Mouse (Mus musculus) G1E (cell line): Measurements from ENCODE around the gene Usp15.

Experiments
- CTCF ChIP-seq: IDR thresholded peaks from 2 replicates; pipeline ENCODE4 v1.5.1; 2012; ENCODE audit warnings: low read depth, low read length, inconsistent platforms, mixed read lengths
- GATA1 ChIP-seq: IDR thresholded peaks from 2 replicates; pipeline ENCODE4 v1.6.1; 2012; ENCODE audit warnings: borderline replicate concordance, low read length, inconsistent platforms, mixed read lengths
- POLR2AphosphoS5 ChIP-seq: IDR thresholded peaks from 2 replicates; pipeline ENCODE4 v1.6.1; 2012; ENCODE audit warnings: low read depth, low read length, inconsistent platforms; ENCODE audit not compliant: insufficient replicate concordance

DNA sequence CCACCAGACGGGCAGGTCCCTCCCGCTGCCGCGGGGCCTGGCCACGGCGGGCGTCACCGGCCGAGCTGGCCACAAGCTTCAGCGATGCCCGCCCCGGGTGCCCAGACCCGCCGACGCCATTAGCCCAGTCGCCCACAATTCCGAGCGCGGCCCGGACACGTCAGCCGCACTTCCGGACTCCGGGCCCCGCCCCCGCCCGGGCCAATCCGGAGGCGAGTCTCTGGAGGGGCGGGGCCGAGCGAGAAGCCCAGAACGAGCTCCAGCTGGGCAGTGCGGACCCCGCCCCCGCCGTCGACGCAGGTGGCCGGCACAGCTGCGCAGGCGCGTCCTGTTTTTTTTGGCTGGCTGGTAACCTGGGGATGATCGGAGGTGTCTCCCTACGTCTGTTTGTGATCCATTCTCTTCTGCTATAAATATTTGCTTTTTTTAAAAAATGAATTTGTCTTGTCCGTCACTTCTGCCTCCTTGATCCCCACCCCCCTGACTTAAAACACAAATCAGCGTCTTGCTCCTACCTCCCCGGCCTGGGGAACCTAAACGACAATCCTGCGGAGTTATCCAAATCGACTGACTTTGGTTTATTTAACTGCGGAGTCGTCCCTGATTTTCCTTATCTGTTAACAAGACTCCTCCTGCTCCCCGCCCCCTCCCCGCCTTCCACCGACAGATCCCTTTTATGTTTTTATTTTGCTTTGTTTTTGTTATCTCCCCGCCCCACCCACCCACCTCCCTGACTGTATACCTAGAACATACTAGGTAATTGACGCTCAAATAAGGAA lies 120.4 kb downstream of the Usp15 start, which contains the start of gene Mon2:
- TF ChIP-seq CTCF, result no peak
- no peak for TF ChIP-seq POLR2AphosphoS5
- no peak for TF ChIP-seq GATA1
